In genomic region chr7:80375376-80376039, GRCm38 (mm10) we compare ENCODE assay signal across 10 mouse cellular contexts. TPM values are rescaled to one million over a fixed set of nuclear protein-coding genes. Genes with fewer than 3 reads are reported as not detected.
DNase-seq lines count a peak whose midpoint lies in the region; ATAC-seq and TF ChIP-seq lines count a peak whose summit lies in the region.
"Had no signal": no experiment of that assay in that cellular context is flagged by ENCODE, and none has a peak within 500 bp of the region (broad histone marks: within the 10 kb centered on the region; RNA-seq: fewer than 3 reads in every experiment).

No protein-coding gene starts in this region.

- no peaks in the 10 kb centered on the region for H3K27me3 ChIP-seq in C2C12 (ENCODE audit: control insufficient read depth, insufficient read depth, insufficient read length)
- H3K27me3 ChIP-seq: midbrain, embryonic 15.5 days had no signal

- peak; percentile 33; the same call in 1 of the 2 replicates for ATAC-seq in megakaryocyte, adult 5-6 weeks (ENCODE audit: poor library complexity, severe bottlenecking)

- peak; percentile 45 for DNase-seq in ovary, adult 18-20 months (ENCODE audit: low spot score)
- DNase-seq in ovary, postnatal 36 days (ENCODE audit: low spot score): no peak
- peak; percentile 83 for DNase-seq in Muller cell, postnatal 12 days (ENCODE audit: inconsistent ontology term)
- DNase-seq in kidney, postnatal 36 days: no peak
- no peak for DNase-seq in gastrocnemius, postnatal 4 days (ENCODE audit: low spot score in 2 of 2)
- DNase-seq: gastrocnemius, adult 2 months had no signal

- H3K36me3 ChIP-seq in C2C12 (ENCODE audit: control insufficient read depth, insufficient read depth): peaks cover 4% of the 10 kb centered on the region
- H3K36me3 ChIP-seq: midbrain, embryonic 15.5 days had no signal

- no peak overlapping the region for H3K4me3 ChIP-seq in C2C12 (ENCODE audit: insufficient read depth, poor library complexity, severe bottlenecking)
- H3K4me3 ChIP-seq: erythroblast, embryonic 14.5 days; gastrocnemius, adult 2 months; midbrain, embryonic 15.5 days had no signal

- no peak overlapping the region for H3ac ChIP-seq in C2C12 (ENCODE audit: control insufficient read depth, insufficient read length, low read depth)

- H3K79me3 ChIP-seq in C2C12 (ENCODE audit: low read depth): no peaks in the 10 kb centered on the region

- no peaks in the 10 kb centered on the region for H3K79me2 ChIP-seq in C2C12 (ENCODE audit: control insufficient read depth, insufficient read depth)

- TF ChIP-seq CTCF in C2C12 (IDR thresholded peaks at IDR 0.05; ENCODE audit: control insufficient read depth, insufficient read depth, insufficient read length): no peak

TF ChIP-seq in C2C12, 6 proteins besides CTCF, POLR2A, EP300 and RAD21:
- TF ChIP-seq CEBPB (IDR thresholded peaks at IDR 0.05; ENCODE audit: low read depth) (no peak), FOSL1 (IDR thresholded peaks at IDR 0.05; ENCODE audit: insufficient read depth, low read length, poor library complexity, severe bottlenecking) (peak; percentile 90), MAX (IDR thresholded peaks at IDR 0.05) (no peak), MYOG (IDR thresholded peaks at IDR 0.05; ENCODE audit: control insufficient read depth, extremely low read depth, insufficient read length) (no peak), MYOD1 (IDR thresholded peaks at IDR 0.05; ENCODE audit: control insufficient read depth, insufficient read length, low read depth) (peak; percentile 89), USF1 (IDR thresholded peaks at IDR 0.05; ENCODE audit: low read depth) (no peak)

RNA-seq across cellular contexts. Expression of gene Man2a2, which starts 4.3 kb away (rescaled TPM):
- polyA plus RNA-seq in C2C12 (2012; fragmentation: generic; extraction: Trizol): 21.5 TPM
- total RNA-seq in megakaryocyte, adult 5-6 weeks (2015): 23.3 and 25.3 TPM in 2 replicates
- total RNA-seq in megakaryocyte, adult 5-6 weeks (2017): 27.8 and 39.5 TPM in 2 replicates
- 10 to 100 TPM; 87.2 to 91.1 TPM for total RNA-seq in gastrocnemius, postnatal 4 days (2021)

RNA-seq across cellular contexts. Expression of gene Fes, which starts 12.2 kb away (rescaled TPM):
- 0.82 TPM for polyA plus RNA-seq in C2C12 (2012; fragmentation: generic; extraction: Trizol)
- 260 and 265 TPM in 2 replicates for total RNA-seq in megakaryocyte, adult 5-6 weeks (2015)
- total RNA-seq in megakaryocyte, adult 5-6 weeks (2017): 252 and 267 TPM in 2 replicates
- total RNA-seq in gastrocnemius, postnatal 4 days (2021): 10 to 100 TPM; 16.7 to 18.1 TPM

RNA-seq across cellular contexts. Expression of gene Furin, which starts 29.7 kb away (rescaled TPM):
- 63.6 TPM for polyA plus RNA-seq in C2C12 (2012; fragmentation: generic; extraction: Trizol)
- total RNA-seq in megakaryocyte, adult 5-6 weeks (2015): 28.0 and 34.1 TPM in 2 replicates
- total RNA-seq in megakaryocyte, adult 5-6 weeks (2017): 13.8 and 21.3 TPM in 2 replicates
- 10 to 100 TPM; 73.8 to 77.6 TPM for total RNA-seq in gastrocnemius, postnatal 4 days (2021)

RNA-seq across cellular contexts. Expression of gene Hddc3, which starts 32.6 kb away (rescaled TPM):
- polyA plus RNA-seq in C2C12 (2012; fragmentation: generic; extraction: Trizol): 55.9 TPM
- total RNA-seq in megakaryocyte, adult 5-6 weeks (2015): 6.7 and 8.5 TPM in 2 replicates
- total RNA-seq in megakaryocyte, adult 5-6 weeks (2017): 6.1 and 11.1 TPM in 2 replicates
- total RNA-seq in gastrocnemius, postnatal 4 days (2021): 10 to 100 TPM; 48.0 to 48.3 TPM

RNA-seq across cellular contexts. Expression of gene Unc45a, which starts 34.7 kb away (rescaled TPM):
- polyA plus RNA-seq in C2C12 (2012; fragmentation: generic; extraction: Trizol): 46.9 TPM
- 4.1 and 4.7 TPM in 2 replicates for total RNA-seq in megakaryocyte, adult 5-6 weeks (2015)
- total RNA-seq in megakaryocyte, adult 5-6 weeks (2017): 7.2 and 13.0 TPM in 2 replicates
- 10 to 100 TPM; 18.4 to 19.4 TPM for total RNA-seq in gastrocnemius, postnatal 4 days (2021)

Comparison
In these comparisons a context has a peak if more than half of its experiments do, and no peak if none do; other contexts are left out.
1. DNase-seq: peak in ovary, adult 18-20 months (single experiment) and Muller cell, postnatal 12 days (single experiment); none in ovary, postnatal 36 days (single experiment), kidney, postnatal 36 days (0 of 2) and gastrocnemius, postnatal 4 days (0 of 2).
2. RNA of gene Fes, which starts 12.2 kb away (total RNA-seq): 252 to 267 TPM in megakaryocyte, adult 5-6 weeks; 16.7 to 18.1 TPM in gastrocnemius, postnatal 4 days; every median in the first group is over 10 times any median in the second.